Mouse (Mus musculus) erythroblast, embryonic 14.5 days (primary cell): ENCODE data around the gene Usp32. TPM values are rescaled to one million over a fixed set of nuclear protein-coding genes. Genes with fewer than 3 reads are reported as not detected.

Source experiments
- H3K27me3 ChIP-seq: 2 replicates; pipeline ENCODE4 v1.6.1; 2012; ENCODE audit warnings: inconsistent platforms; ENCODE audit not compliant: control insufficient read depth
- H3K36me3 ChIP-seq: 2 replicates; pipeline ENCODE4 v1.6.1; 2012; ENCODE audit warnings: mild to moderate bottlenecking, inconsistent platforms; ENCODE audit not compliant: control insufficient read depth
- H3K4me1 ChIP-seq: 2 replicates; pipeline ENCODE4 v1.6.1; 2012; ENCODE audit warnings: inconsistent platforms; ENCODE audit not compliant: control insufficient read depth
- H3K4me3 ChIP-seq: replicated peaks from 2 replicates; pipeline ENCODE3; 2012; ENCODE audit warnings: moderate library complexity, mild to moderate bottlenecking, inconsistent platforms
- H3K9me3 ChIP-seq: 2 replicates; pipeline ENCODE4 v1.6.1; 2012; ENCODE audit warnings: low read length, inconsistent platforms, mixed read lengths; ENCODE audit not compliant: control insufficient read depth
- GATA1 ChIP-seq: IDR thresholded peaks from 2 replicates; pipeline ENCODE4 v1.6.1; 2012; ENCODE audit warnings: low read length, inconsistent platforms, mixed read lengths
- TAL1 ChIP-seq: IDR thresholded peaks from 3 replicates; pipeline ENCODE4 v1.6.1; 2012; ENCODE audit warnings: low read length, inconsistent platforms, mixed read lengths
- polyA plus RNA-seq: library from polyadenylated mRNA; stranded (reverse); fragments of >175 nt; gene quantifications from 2 replicates; pipeline ENCODE4 v1.2.3, GENCODE M21; 2012

Gene Usp32
- polyA plus RNA-seq, 1 experiment: 5.8 TPM

DNA sequence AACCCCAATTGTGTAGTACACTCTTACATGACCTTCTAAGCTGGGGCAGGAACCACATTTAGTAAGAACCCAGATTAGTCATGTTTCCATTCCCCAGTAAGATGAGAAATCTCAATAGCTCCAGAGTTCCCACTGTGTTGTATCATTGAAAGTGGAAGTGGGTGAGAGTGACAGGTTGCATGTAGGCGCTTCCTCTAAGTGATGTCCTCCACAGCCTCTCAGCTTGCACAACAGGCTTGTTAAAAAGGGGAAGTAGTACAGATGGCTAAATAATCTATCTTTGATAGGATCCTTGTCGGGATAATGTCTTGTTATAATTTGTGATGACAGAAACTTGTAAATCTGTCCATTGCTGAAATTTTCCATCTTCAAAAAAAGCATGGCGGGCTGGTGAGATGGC is 136.4 kb downstream of the Usp32 start:
- no peaks in the 10 kb centered on the region for H3K9me3 ChIP-seq
- TF ChIP-seq GATA1 (no peak), TAL1 (no peak)
- H3K4me3 ChIP-seq: no peak overlapping the region
- peaks cover 94% of the 10 kb centered on the region for H3K36me3 ChIP-seq
- H3K4me1 ChIP-seq: no peaks in the 10 kb centered on the region
- no peaks in the 10 kb centered on the region for H3K27me3 ChIP-seq

DNA sequence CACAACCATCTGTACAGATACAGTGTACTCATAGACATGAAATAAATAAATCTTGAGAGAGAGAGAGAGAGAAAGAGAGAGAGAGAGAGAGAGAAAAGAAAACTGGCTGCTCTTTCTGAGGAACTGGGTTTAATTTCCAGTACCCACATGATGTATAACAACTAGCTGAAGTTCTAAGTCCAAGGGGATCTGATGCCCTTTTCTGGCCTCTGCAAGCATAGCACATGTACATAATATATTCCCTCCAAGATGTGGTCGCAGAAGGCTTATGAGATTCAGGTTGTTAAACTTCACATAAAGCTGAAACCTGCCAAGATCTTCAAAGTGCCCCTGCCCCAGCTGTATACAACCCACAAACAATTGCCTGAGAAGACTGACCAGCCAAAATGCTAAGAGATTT is 144.7 kb downstream of the Usp32 start:
- Histone ChIP-seq H3K36me3 (peaks cover 86% of the 10 kb centered on the region), H3K27me3 (no peaks in the 10 kb centered on the region), H3K4me1 (no peaks in the 10 kb centered on the region), H3K9me3 (no peaks in the 10 kb centered on the region), H3K4me3 (no peak overlapping the region)
- TF ChIP-seq TAL1 (no peak), GATA1 (no peak)

DNA sequence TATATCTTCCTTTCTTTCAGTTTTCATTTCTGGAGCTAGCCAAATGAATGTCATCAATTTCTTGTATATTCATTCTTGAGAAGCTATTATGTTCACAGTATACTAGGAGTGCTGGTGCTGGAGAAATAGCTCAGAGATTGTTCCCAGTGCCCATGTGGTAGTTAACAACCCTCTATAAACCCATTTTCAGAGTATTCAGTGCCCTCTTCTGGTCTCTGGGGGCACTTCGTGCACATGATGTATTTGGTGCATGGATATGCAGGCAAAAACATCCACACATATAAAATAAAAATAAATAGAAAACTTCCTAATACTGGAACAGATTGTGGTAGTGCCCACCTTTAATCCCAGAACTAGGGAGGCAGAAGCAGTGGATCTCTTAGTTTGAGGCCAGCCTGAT is 147.0 kb downstream of the Usp32 start:
- TF ChIP-seq GATA1: no peak
- TF ChIP-seq TAL1: no peak
- H3K4me1 ChIP-seq: no peaks in the 10 kb centered on the region
- H3K9me3 ChIP-seq: no peaks in the 10 kb centered on the region
- H3K36me3 ChIP-seq: peaks cover 95% of the 10 kb centered on the region
- H3K27me3 ChIP-seq: no peaks in the 10 kb centered on the region
- H3K4me3 ChIP-seq: no peak overlapping the region

DNA sequence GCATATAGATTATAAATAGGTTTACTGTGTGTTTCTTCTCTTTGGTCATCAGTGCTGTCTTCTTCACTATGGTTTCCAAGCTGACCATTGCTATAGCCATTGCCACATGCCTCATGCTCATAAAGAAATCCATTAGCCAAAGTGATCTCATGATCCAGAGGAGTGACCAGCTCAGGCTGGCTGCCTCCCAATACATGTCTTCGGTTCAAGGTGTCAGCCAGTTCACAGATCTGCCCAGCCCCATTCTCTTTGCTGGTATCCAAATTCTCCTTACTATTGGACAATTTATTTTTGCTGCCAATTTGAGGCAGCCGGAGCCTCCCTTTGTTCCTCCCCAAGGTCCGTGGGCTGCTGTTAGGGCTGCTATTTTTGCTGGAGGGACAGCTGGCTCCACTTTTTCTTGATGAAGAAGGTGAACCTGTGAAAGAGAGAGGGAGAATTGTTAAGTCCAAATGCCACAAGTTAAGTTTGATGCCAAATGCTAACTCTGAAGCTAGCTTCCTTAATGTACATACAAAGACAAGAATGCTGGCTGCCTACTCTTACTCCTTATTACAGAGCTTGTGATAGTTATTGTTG is 151.5 kb downstream of the Usp32 start:
- H3K27me3 ChIP-seq: no peaks in the 10 kb centered on the region
- H3K4me3 ChIP-seq: no peak overlapping the region
- TF ChIP-seq GATA1 (no peak), TAL1 (no peak)
- H3K9me3 ChIP-seq: no peaks in the 10 kb centered on the region
- peaks cover 99% of the 10 kb centered on the region for H3K36me3 ChIP-seq
- no peaks in the 10 kb centered on the region for H3K4me1 ChIP-seq

DNA sequence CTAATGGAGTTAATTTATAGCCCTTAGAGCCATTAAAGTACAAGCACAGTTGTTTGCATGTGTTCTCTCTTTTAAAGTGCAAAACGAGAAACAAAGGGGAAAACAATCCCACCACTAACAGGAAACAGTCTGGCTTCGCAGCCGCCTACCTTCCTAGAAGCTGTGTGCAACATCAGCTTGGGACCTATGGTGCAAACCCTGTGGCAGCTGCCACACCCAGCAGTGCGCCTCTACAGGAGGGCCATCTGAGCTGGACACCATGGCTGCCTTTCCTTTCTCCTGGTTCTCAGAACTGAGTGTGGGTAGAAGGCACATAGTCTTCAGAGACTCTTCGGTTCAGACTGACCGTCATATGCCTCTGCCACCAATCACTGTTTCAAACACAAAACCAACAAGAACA is 154.5 kb downstream of the Usp32 start:
- Histone ChIP-seq H3K4me3 (no peak overlapping the region), H3K27me3 (no peaks in the 10 kb centered on the region), H3K36me3 (peaks cover 86% of the 10 kb centered on the region), H3K4me1 (no peaks in the 10 kb centered on the region), H3K9me3 (no peaks in the 10 kb centered on the region)
- TF ChIP-seq GATA1: no peak

DNA sequence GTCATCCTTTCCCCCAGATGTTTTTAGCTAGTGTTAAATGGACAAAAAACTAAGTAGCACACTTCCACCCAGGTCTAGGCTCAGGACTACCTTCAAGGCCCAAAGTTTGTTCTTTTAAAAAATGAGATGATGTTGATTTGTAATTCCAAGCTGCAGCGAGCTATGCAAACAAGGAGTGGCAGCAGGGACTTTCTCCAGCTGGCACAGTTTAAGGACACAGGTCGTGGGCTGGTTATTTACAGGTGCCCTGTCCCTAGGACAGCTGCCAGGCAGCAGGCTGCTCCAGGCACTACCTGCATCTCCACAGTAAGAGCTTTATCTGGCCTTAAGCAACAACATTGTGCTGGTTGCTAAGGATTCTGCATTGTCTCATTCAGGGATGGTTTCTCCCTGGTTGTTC is 159.3 kb downstream of the Usp32 start:
- Histone ChIP-seq H3K4me3 (no peak overlapping the region), H3K9me3 (no peaks in the 10 kb centered on the region), H3K27me3 (no peaks in the 10 kb centered on the region), H3K36me3 (peaks cover 39% of the 10 kb centered on the region), H3K4me1 (peaks cover 5% of the 10 kb centered on the region)
- no peak for TF ChIP-seq GATA1
- TF ChIP-seq TAL1: no peak

DNA sequence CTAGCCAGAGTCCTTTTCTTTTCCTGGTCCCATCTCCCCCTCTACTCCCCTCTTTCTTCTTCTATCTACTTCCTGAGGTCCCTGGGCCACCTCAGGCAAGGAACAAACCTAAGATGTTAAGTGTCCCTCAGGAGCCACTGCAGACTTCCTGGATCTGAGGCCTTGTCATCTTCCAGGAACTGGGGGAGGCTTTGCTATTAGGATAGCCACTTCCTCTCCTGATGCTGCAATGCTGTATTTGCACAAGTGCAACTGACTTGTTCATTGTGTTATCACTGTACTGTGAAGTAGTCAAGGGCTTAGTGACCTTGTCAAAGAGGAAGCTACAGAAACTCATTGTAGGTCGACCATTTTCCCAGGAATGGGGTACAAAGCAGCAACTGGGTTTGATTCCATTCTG is 160.6 kb downstream of the Usp32 start:
- Histone ChIP-seq H3K4me1 (peaks cover 5% of the 10 kb centered on the region), H3K36me3 (peaks cover 26% of the 10 kb centered on the region), H3K9me3 (no peaks in the 10 kb centered on the region), H3K27me3 (no peaks in the 10 kb centered on the region), H3K4me3 (no peak overlapping the region)
- TF ChIP-seq TAL1 (no peak), GATA1 (no peak)

DNA sequence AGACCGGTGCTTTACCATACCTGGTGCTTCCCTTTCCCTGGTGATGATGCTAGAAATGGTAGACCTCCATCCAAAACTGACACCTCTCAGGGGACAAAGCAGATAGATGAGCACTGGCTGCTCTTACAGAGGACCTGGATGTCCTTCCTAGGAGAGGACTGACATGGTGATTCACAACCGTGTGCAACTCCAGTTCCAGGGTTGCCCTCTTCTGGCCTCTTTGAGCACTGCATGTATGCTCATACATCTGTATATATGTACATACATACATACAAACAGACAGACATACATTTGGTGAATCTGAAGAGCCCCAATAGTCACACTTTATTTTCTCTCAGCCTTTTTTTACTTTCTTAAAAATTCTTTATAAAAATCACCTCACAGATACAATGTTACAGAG is 161.8 kb downstream of the Usp32 start:
- peaks cover 14% of the 10 kb centered on the region for H3K36me3 ChIP-seq
- TF ChIP-seq TAL1 (no peak), GATA1 (no peak)

DNA sequence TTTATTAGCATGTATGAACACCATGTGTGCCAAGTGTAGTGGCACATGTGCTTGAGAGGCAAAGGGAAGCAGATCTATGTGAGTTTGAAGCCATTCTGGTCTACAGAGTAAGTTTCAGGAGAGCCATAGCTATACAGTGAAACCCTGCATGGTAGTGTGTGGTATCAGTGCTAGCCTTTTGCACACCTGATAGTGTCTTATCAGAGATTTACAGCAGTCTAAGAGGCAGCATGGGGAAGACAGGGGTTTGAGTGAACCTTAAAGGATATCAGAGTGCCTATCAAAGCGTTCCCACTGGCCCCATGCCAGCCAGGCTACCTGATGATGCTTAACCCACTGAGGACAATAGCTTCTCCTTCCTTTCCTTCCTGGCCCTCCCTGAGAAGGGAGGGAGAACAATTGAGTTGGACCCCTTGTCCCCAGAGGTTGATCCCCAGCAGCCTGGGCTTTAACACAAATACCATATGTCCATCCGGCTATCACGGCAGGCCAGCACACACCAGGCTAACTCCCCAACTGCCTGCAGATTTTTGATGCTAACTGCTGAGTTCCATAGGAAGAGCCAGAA is 162.5 kb downstream of the Usp32 start:
- H3K36me3 ChIP-seq: peaks cover 8% of the 10 kb centered on the region
- TF ChIP-seq TAL1 (no peak), GATA1 (no peak)
- H3K4me1 ChIP-seq: peaks cover 5% of the 10 kb centered on the region
- no peak overlapping the region for H3K4me3 ChIP-seq
- H3K9me3 ChIP-seq: no peaks in the 10 kb centered on the region
- no peaks in the 10 kb centered on the region for H3K27me3 ChIP-seq

More for the DNA sequence above, 161.8 kb downstream of the Usp32 start:
- no peaks in the 10 kb centered on the region for H3K27me3 ChIP-seq
- peaks cover 5% of the 10 kb centered on the region for H3K4me1 ChIP-seq
- H3K9me3 ChIP-seq: no peaks in the 10 kb centered on the region
- no peak overlapping the region for H3K4me3 ChIP-seq

DNA sequence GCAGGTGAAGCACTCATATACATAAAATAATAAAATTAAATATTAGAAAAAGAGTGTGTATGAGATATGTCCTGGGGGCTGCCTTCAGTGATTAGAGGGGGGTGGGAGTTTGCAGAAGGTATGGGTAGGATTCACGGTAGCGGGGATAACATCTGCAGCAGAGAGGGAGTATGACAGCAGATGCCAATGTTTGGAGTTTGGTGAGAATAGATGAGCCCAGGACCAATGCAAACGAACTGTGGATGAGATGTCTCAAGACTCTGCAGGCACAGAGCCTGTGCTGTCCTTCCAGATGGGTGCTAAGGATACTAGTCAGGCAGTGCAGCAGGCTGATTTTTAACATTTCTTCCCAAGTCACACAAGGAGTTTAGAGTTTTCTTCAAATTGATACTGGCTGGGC is 163.3 kb downstream of the Usp32 start:
- H3K4me3 ChIP-seq: no peak overlapping the region
- peaks cover 4% of the 10 kb centered on the region for H3K36me3 ChIP-seq
- TF ChIP-seq TAL1: no peak
- TF ChIP-seq GATA1: no peak
- no peaks in the 10 kb centered on the region for H3K9me3 ChIP-seq
- peaks cover 5% of the 10 kb centered on the region for H3K4me1 ChIP-seq
- no peaks in the 10 kb centered on the region for H3K27me3 ChIP-seq
